Mouse (Mus musculus): Measurements from ENCODE around the gene Rbfox1. TPM values are rescaled to one million over a fixed set of nuclear protein-coding genes. Genes with fewer than 3 reads are reported as not detected.

Rbfox1 gene
- polyA plus RNA-seq, 1 experiment from 2014 or later: 276 TPM

DNA sequence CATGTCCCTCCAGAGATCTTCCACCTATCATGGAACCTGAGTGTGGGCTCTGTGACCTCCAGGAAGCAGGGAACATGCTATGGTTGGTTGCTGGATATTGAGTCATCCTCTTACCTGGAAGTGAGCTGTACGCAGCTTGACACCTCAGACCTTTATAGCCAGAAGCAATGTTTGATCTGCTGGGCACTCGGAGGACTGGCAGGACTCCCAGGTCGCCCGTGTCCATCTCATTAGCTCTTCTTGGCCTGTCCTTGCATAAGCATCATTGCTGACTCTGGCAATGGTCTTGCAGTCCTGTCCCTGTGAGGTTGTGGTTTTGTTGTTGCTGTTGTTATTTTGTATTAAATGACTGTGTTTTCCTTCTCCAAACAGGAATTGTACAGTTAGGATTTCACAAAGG, 180.3 kb downstream of the Rbfox1 start:
- H3K9me3 ChIP-seq (ENCODE audit: control insufficient read depth, low read length): no peaks in the 10 kb centered on the region
- no peaks in the 10 kb centered on the region for H3K27me3 ChIP-seq (replicated peaks; ENCODE audit: control insufficient read depth, insufficient read depth, low read length)
- no peak for ATAC-seq
- no peak overlapping the region for H3K4me3 ChIP-seq (ENCODE audit: low read length)
- no peaks in the 10 kb centered on the region for H3K4me1 ChIP-seq (ENCODE audit: control insufficient read depth, insufficient read depth, low read depth, low read length)
- H3K36me3 ChIP-seq (ENCODE audit: control insufficient read depth, insufficient read depth, low read length): no peaks in the 10 kb centered on the region
- no peak overlapping the region for H3K27ac ChIP-seq (ENCODE audit: low read depth, low read length)
- WGBS: 84% methylated on average over 4 of the region's 4 CpGs
- no peak overlapping the region for H3K4me2 ChIP-seq (ENCODE audit: low read length)
- no peak overlapping the region for H3K9ac ChIP-seq (ENCODE audit: low read depth, low read length)

DNA sequence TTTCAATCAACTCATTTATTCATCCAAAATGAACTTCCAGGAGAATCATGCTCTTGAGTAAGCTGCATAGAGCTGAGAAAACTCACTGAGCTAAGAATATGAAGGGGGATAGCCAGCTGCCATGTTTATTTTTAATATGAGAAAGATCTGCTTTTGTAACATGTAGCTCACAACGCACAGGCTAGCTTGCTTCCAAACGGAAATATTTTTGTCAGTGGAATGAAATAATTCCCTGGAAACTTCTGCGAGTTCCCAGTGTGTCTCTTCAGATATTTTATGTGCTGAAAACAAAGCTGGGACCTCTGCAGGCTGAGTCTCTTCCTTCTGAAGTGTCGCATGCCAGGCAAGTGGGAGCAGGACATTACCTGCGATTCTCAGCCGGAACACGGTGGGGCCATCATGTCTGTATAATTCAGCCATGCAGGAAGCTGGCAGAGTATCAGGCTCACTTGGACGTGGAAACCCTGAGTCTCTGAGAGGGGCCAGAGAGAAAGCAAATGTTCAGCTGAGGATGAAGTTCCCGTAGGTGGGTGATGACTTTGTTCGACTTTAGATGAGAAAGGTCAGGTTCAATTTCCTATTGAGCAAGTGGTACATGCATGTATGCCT, 190.4 kb downstream of the Rbfox1 start:
- no peak overlapping the region for H3K9ac ChIP-seq (ENCODE audit: low read depth, low read length)
- H3K27me3 ChIP-seq (replicated peaks; ENCODE audit: control insufficient read depth, insufficient read depth, low read length): no peaks in the 10 kb centered on the region
- H3K4me2 ChIP-seq (ENCODE audit: low read length): no peak overlapping the region
- ATAC-seq: no peak
- no peaks in the 10 kb centered on the region for H3K9me3 ChIP-seq (ENCODE audit: control insufficient read depth, low read length)
- WGBS: 82% methylated on average over 10 of the region's 10 CpGs
- no peaks in the 10 kb centered on the region for H3K36me3 ChIP-seq (ENCODE audit: control insufficient read depth, insufficient read depth, low read length)
- no peak overlapping the region for H3K4me3 ChIP-seq (ENCODE audit: low read length)
- no peaks in the 10 kb centered on the region for H3K4me1 ChIP-seq (ENCODE audit: control insufficient read depth, insufficient read depth, low read depth, low read length)
- H3K27ac ChIP-seq (ENCODE audit: low read depth, low read length): no peak overlapping the region

DNA sequence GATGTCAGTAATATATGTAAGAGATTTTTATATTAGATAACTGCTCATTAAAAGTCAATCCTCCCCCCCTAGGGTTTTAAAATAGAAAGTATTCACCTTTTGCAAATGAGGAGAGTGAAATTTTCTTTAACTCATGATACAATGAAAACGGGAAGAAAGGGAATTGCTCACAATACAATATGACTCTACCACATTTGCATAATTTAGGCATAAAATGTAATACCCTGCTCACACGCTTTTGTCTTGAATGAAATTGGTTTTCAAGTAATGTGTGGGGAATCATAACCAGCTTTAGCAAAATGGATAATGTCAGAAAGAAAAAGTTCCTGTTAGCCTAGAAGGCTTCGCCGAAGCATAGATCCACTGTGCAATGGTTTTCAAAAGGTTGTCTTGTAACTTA, 193.9 kb downstream of the Rbfox1 start:
- Histone ChIP-seq H3K27ac (ENCODE audit: low read depth, low read length) (no peak overlapping the region), H3K4me2 (ENCODE audit: low read length) (no peak overlapping the region), H3K36me3 (ENCODE audit: control insufficient read depth, insufficient read depth, low read length) (no peaks in the 10 kb centered on the region), H3K9me3 (ENCODE audit: control insufficient read depth, low read length) (no peaks in the 10 kb centered on the region), H3K4me1 (ENCODE audit: control insufficient read depth, insufficient read depth, low read depth, low read length) (no peaks in the 10 kb centered on the region), H3K4me3 (ENCODE audit: low read length) (no peak overlapping the region), H3K9ac (ENCODE audit: low read depth, low read length) (no peak overlapping the region), H3K27me3 (replicated peaks; ENCODE audit: control insufficient read depth, insufficient read depth, low read length) (no peaks in the 10 kb centered on the region)
- no peak for ATAC-seq
- 56% methylated on average over 4 of the region's 4 CpGs for WGBS

DNA sequence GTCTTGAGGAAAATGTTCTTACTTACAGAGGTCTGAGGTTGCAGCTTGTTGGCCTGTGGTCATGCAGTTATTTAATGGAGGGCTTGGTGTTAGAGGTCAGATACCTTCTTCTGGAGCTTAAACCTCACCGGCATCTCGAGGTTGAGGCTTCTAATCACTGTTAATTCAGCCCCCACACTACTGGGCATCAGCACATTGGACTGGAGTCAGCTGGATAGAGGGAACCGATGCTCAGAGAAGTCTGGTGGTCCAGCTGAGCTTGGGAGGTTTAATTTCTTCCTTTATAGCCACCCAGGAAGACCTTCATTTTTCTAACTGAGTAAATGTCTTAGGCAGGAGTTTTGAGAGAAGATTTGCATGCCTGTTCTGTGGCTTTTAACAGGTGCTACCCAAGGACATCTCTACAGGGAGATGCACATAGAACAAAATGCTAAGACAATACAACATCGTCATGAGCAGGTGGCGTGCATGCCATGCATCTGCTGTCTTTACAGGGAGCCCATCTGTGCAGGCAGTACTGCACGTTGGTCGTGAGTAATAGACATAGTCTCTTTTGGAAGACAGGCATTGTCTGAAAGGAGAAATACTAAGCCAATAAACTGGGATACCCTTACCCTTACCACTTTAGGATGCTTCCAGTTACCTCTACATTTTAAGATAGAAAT, 199.7 kb downstream of the Rbfox1 start:
- peak; percentile 52; the same call in 1 of the 2 replicates for ATAC-seq
- 62% methylated on average over 7 of the region's 7 CpGs for WGBS

DNA sequence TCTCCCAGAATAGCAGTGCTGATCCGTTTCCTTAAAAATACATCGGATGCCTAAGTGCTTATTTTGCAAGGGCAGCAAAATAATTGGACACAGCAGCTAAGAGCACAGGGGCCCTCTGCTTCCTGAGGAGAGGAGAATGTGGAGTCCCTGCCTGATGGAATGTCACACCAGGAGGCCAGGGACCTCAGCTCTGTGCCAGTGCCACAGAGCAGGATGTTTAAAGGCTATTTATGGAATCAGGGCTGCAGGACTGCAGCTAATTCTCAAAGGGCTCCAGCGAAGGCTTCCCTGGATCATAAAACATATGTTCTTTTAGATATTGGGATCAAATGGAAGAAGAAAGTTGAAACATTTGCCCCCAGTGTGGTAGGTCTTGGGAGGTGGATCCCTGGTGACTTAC, 201.0 kb downstream of the Rbfox1 start:
- no peak for ATAC-seq
- Histone ChIP-seq H3K27ac (ENCODE audit: low read depth, low read length) (no peak overlapping the region; the same call in 1 of the 2 replicates), H3K27me3 (replicated peaks; ENCODE audit: control insufficient read depth, insufficient read depth, low read length) (no peaks in the 10 kb centered on the region), H3K9me3 (ENCODE audit: control insufficient read depth, low read length) (no peaks in the 10 kb centered on the region), H3K4me2 (ENCODE audit: low read length) (no peak overlapping the region), H3K4me1 (ENCODE audit: control insufficient read depth, insufficient read depth, low read depth, low read length) (peaks cover 3% of the 10 kb centered on the region; the same call in 1 of the 2 replicates), H3K36me3 (ENCODE audit: control insufficient read depth, insufficient read depth, low read length) (no peaks in the 10 kb centered on the region), H3K9ac (ENCODE audit: low read depth, low read length) (no peak overlapping the region), H3K4me3 (ENCODE audit: low read length) (no peak overlapping the region)
- 44% methylated on average over 3 of the region's 3 CpGs for WGBS

More for the DNA sequence above, 199.7 kb downstream of the Rbfox1 start:
- Histone ChIP-seq H3K9me3 (ENCODE audit: control insufficient read depth, low read length) (no peaks in the 10 kb centered on the region), H3K36me3 (ENCODE audit: control insufficient read depth, insufficient read depth, low read length) (no peaks in the 10 kb centered on the region), H3K4me1 (ENCODE audit: control insufficient read depth, insufficient read depth, low read depth, low read length) (peaks cover 3% of the 10 kb centered on the region; the same call in 1 of the 2 replicates), H3K27me3 (replicated peaks; ENCODE audit: control insufficient read depth, insufficient read depth, low read length) (no peaks in the 10 kb centered on the region), H3K4me3 (ENCODE audit: low read length) (no peak overlapping the region), H3K4me2 (ENCODE audit: low read length) (no peak overlapping the region), H3K27ac (ENCODE audit: low read depth, low read length) (no peak overlapping the region), H3K9ac (ENCODE audit: low read depth, low read length) (no peak overlapping the region)

DNA sequence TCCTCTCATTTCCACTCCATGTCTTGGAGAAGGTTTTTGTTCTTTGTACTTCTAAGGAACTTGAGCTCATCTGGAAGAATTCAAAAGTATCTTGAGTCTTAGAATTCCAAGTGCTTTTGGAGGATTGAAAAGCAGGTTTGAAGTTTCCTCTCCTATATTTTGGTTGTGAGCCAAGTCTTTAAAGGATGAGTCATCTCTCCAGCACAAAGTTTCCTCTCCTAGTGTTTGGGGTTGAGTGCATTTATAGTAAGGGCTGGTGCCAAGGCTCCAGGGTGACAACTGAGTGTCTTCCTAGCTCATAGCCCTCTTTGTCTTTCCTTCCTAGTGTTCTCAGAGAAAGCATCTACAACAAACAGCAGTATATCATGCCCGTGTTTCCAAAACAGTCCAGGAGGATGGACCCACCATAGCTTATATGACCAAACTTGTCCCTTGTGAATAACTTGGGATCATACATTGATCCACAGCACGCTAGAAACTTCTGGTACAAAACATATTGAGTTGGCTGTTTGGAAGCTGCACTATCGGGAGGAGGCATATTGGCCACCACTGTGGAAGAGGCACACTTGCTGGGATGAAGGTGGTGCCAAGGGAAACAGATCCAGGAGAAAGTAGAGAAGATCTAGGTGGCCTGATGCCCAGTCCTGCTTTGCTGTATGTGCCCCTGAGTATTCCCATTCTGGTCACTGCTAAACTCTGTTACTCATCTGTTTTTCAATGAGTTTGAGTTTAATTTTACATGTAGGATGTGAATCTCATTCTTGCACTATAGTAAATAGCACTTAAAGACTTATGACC, 206.4 kb downstream of the Rbfox1 start:
- H3K36me3 ChIP-seq (ENCODE audit: control insufficient read depth, insufficient read depth, low read length): no peaks in the 10 kb centered on the region
- ATAC-seq: no peak
- H3K4me3 ChIP-seq (ENCODE audit: low read length): no peak overlapping the region
- no peaks in the 10 kb centered on the region for H3K4me1 ChIP-seq (ENCODE audit: control insufficient read depth, insufficient read depth, low read depth, low read length)
- H3K4me2 ChIP-seq (ENCODE audit: low read length): no peak overlapping the region
- 90% methylated on average over 3 of the region's 3 CpGs for WGBS
- no peaks in the 10 kb centered on the region for H3K27me3 ChIP-seq (replicated peaks; ENCODE audit: control insufficient read depth, insufficient read depth, low read length)
- no peak overlapping the region for H3K9ac ChIP-seq (ENCODE audit: low read depth, low read length)
- no peaks in the 10 kb centered on the region for H3K9me3 ChIP-seq (ENCODE audit: control insufficient read depth, low read length)
- H3K27ac ChIP-seq (ENCODE audit: low read depth, low read length): no peak overlapping the region

DNA sequence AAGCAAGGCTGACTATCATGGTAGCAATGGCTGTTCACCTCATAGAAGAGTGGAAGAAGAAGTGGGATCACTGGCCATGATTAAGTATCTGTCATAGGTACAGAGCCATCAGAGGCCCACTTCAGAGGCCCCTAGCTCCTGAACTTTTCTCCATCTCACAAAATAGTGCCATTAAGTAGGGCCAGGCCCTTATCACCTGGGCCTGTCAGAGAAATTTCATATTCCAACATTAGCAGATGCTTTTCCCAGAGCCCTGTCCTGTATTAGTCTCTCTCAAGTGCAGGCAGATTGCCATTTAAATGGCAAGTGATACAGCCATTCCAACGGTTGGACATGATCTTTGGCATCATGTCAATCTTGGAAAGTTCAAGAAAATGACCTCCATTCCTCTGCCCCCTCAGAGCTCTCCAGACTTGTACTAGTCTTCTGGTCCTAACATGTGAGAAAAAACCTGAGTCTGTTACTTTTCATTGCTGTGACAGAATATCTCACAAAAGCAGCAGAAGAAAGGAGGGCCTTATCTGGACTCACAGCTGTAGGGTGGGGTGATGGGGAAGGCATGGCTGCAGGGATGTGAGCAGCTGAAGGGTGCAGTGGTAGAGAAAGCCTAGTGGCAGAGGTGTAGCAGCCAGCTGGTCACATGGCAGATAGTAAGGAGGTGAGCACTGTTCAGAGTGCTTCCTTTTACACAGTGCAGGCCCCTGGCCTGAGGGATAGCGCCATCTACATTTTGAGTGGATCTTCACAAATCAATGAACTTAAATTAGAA, 210.6 kb downstream of the Rbfox1 start:
- no peak overlapping the region for H3K4me3 ChIP-seq (ENCODE audit: low read length)
- 73% methylated on average over 2 of the region's 2 CpGs for WGBS
- H3K27ac ChIP-seq (ENCODE audit: low read depth, low read length): no peak overlapping the region
- H3K4me1 ChIP-seq (ENCODE audit: control insufficient read depth, insufficient read depth, low read depth, low read length): no peaks in the 10 kb centered on the region
- H3K36me3 ChIP-seq (ENCODE audit: control insufficient read depth, insufficient read depth, low read length): no peaks in the 10 kb centered on the region
- H3K27me3 ChIP-seq (replicated peaks; ENCODE audit: control insufficient read depth, insufficient read depth, low read length): no peaks in the 10 kb centered on the region
- no peak overlapping the region for H3K4me2 ChIP-seq (ENCODE audit: low read length)
- no peak for ATAC-seq
- no peak overlapping the region for H3K9ac ChIP-seq (ENCODE audit: low read depth, low read length)
- no peaks in the 10 kb centered on the region for H3K9me3 ChIP-seq (ENCODE audit: control insufficient read depth, low read length)

DNA sequence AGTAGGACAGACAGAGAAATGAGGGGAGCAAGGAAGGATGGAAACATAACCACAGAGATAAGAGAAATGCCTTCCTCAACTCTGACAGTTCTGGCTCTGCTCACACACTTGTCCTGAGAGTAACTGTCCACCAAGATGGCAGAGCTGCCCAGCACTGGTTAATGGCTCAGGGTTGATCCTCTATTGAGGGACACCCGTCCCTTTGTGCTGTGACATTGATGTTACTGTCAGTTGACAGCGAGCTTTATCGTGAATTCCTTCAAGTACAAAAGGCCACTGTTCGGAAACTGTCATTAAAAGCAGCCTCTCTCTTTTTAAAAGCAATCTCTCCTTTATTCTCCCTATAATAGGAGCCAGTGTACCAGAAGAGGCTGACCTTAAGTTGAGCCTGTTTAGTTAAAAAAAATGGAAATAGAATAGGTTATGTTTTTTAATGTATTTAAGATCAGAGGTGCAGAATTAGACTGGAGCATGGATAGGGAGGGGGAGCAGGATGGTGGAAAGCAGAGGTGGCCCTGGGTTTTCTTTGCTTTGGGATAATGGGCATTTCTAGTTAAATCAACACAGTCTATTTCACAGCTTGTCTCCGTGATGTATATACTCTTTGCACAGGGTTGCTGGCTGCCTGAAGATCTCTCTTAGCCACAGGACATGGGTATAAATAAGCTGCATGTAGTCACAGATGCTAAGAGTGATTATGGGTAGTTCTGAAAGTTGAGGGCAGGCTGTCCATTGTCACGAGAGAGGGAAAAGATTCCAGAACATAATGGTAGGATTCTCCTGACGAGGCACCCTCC, 212.3 kb downstream of the Rbfox1 start:
- ATAC-seq: no peak
- H3K27me3 ChIP-seq (replicated peaks; ENCODE audit: control insufficient read depth, insufficient read depth, low read length): no peaks in the 10 kb centered on the region
- no peak overlapping the region for H3K27ac ChIP-seq (ENCODE audit: low read depth, low read length)
- no peaks in the 10 kb centered on the region for H3K4me1 ChIP-seq (ENCODE audit: control insufficient read depth, insufficient read depth, low read depth, low read length)
- WGBS: 22% methylated on average over 7 of the region's 7 CpGs
- H3K9ac ChIP-seq (ENCODE audit: low read depth, low read length): no peak overlapping the region
- H3K4me3 ChIP-seq (ENCODE audit: low read length): no peak overlapping the region
- no peak overlapping the region for H3K4me2 ChIP-seq (ENCODE audit: low read length)
- no peaks in the 10 kb centered on the region for H3K36me3 ChIP-seq (ENCODE audit: control insufficient read depth, insufficient read depth, low read length)
- no peaks in the 10 kb centered on the region for H3K9me3 ChIP-seq (ENCODE audit: control insufficient read depth, low read length)

Measured in hindbrain, embryonic 16.5 days (tissue).